Mouse (Mus musculus): Measurements from ENCODE around the gene Borcs6.

DNA sequence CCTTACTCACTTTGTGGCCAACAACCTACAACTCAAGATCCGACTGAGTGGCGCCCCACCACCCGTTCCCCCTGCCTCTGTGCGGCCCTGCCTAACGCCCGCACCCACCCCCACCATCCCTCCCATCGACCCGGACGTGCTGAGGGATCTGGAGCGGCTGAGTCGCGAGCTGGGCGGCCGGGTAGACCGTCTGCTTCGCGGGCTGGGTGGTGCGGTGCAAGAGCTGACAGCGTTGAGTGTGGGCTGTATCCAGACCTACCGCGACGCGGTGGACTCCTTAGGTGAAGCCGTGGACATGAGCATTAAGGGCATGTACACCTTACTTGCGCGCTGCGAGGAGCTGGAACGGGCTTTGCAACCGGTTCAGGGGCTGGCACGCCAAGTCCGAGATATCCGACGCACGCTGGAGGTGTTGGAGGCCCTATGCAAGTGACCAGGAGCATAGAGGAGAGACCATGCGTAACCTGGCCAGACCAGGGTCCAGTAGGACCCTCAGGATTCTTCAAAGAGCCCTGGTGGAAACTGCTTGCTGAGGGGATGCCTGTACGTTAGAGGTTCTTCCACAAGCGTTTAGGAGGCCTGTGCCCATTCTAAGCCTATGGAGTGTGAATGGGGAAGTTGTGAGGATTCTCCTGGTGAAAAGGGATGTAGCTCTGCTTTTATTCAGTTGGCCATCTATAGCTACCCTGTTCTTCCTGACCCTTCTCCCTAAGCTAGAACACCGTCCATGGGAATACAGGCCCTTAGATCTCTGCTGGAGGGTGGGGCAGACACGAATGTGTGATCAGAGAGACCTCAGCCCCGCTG is 1.1 kb downstream of the Borcs6 start:
- no peak for TF ChIP-seq POLR2A (IDR thresholded peaks at IDR 0.05; ENCODE audit: insufficient read depth, low read depth, low read length)
- TF ChIP-seq CTCF (IDR thresholded peaks at IDR 0.05; ENCODE audit: insufficient read depth, low read depth, low read length), result no peak

Data from olfactory bulb, adult 2 months (tissue).